ENCODE assay signal across 11 mouse cellular contexts in genomic region chr12:102323392-102323791, GRCm38 (mm10). TPM values are rescaled to one million over a fixed set of nuclear protein-coding genes. Genes with fewer than 3 reads are reported as not detected.
DNase-seq lines count a peak whose midpoint lies in the region; ATAC-seq and TF ChIP-seq lines count a peak whose summit lies in the region.
"Had no signal": no experiment of that assay in that cellular context is flagged by ENCODE, and none has a peak within 500 bp of the region (broad histone marks: within the 10 kb centered on the region; RNA-seq: fewer than 3 reads in every experiment).

No protein-coding gene starts in this region.

- H3K9me3 ChIP-seq in intestine, embryonic 14.5 days (ENCODE audit: control insufficient read depth, low read length) = no peaks in the 10 kb centered on the region
- H3K9me3 ChIP-seq in intestine, postnatal 0 days (ENCODE audit: control insufficient read depth) = no peaks in the 10 kb centered on the region
- H3K9me3 ChIP-seq in kidney, embryonic 15.5 days (replicated peaks) = no peaks in the 10 kb centered on the region
- H3K9me3 ChIP-seq: hindbrain, embryonic 15.5 days had no signal

- intact Hi-C loops in left cerebral cortex, postnatal 25 days (cut with DNase I) = no loop called here

- no peak for ATAC-seq in intestine, embryonic 14.5 days (replicated peaks; ENCODE audit: low FRiP score, low TSS enrichment, low read depth)
- no peak for ATAC-seq in intestine, postnatal 0 days
- no peak; the same call in 1 of the 2 replicates for ATAC-seq in kidney, embryonic 15.5 days (replicated peaks; ENCODE audit: low FRiP score)

- peaks cover 11% of the 10 kb centered on the region for H3K36me3 ChIP-seq in intestine, embryonic 14.5 days (ENCODE audit: control insufficient read depth, insufficient read depth, low read length)
- H3K36me3 ChIP-seq in intestine, postnatal 0 days (ENCODE audit: control insufficient read depth, insufficient read depth) = peaks cover 9% of the 10 kb centered on the region
- H3K36me3 ChIP-seq in kidney, embryonic 15.5 days = peaks cover 12% of the 10 kb centered on the region
- H3K36me3 ChIP-seq: hindbrain, embryonic 15.5 days had no signal

- no peak overlapping the region for H3K4me2 ChIP-seq in intestine, embryonic 14.5 days (ENCODE audit: low read length)
- no peak overlapping the region for H3K4me2 ChIP-seq in intestine, postnatal 0 days (replicated peaks; ENCODE audit: low read depth)
- H3K4me2 ChIP-seq in kidney, embryonic 15.5 days = no peak overlapping the region
- H3K4me2 ChIP-seq: hindbrain, embryonic 15.5 days had no signal

- no peak for DNase-seq in intestine, embryonic 14.5 days (ENCODE audit: low spot score)
- DNase-seq in heart, adult 9 months (ENCODE audit: low spot score in 2 of 2) = peak; percentile 45 to 53
- peak; percentile 72 to 88 for DNase-seq in lung, postnatal 4 days
- no peak for DNase-seq in thymus, postnatal 25 days
- DNase-seq in adrenal gland, adult (ENCODE audit: inconsistent age in 2 of 2, low spot score in 1 of 2) = no peak
- DNase-seq in left cerebral cortex, postnatal 25 days (ENCODE audit: low spot score in 2 of 2) = no peak
- DNase-seq: cerebellum, adult 2 months had no signal

- H3K4me1 ChIP-seq in intestine, embryonic 14.5 days (replicated peaks; ENCODE audit: control insufficient read depth, insufficient read depth, low read length) = peaks cover 24% of the 10 kb centered on the region
- peaks cover 12% of the 10 kb centered on the region; the same call in 1 of the 2 replicates for H3K4me1 ChIP-seq in intestine, postnatal 0 days (replicated peaks; ENCODE audit: control insufficient read depth, insufficient read depth, low read length)
- H3K4me1 ChIP-seq in kidney, embryonic 15.5 days = 0 out of 2 replicates have a peak, but pooled peaks cover 21% of the 10 kb centered on the region

- TF ChIP-seq CTCF in intestine, postnatal 0 days (IDR thresholded peaks at IDR 0.05; ENCODE audit: low read depth) = no peak

- peak overlapping the region; percentile 73 for H3K27ac ChIP-seq in intestine, embryonic 14.5 days (ENCODE audit: low read depth)
- H3K27ac ChIP-seq in intestine, postnatal 0 days (ENCODE audit: low read depth, low read length) = no peak overlapping the region
- H3K27ac ChIP-seq in kidney, embryonic 15.5 days = peak overlapping the region; percentile 49; the same call in 1 of the 2 replicates
- H3K27ac ChIP-seq: hindbrain, embryonic 15.5 days had no signal

- no peak overlapping the region for H3K9ac ChIP-seq in intestine, embryonic 14.5 days (ENCODE audit: low read length)
- no peak overlapping the region for H3K9ac ChIP-seq in intestine, postnatal 0 days (ENCODE audit: low read depth, low read length)
- no peak overlapping the region for H3K9ac ChIP-seq in kidney, embryonic 15.5 days
- H3K9ac ChIP-seq: hindbrain, embryonic 15.5 days had no signal

- H3K4me3 ChIP-seq in intestine, embryonic 14.5 days (ENCODE audit: low read depth, low read length) = no peak overlapping the region
- H3K4me3 ChIP-seq in intestine, postnatal 0 days (ENCODE audit: low read depth, low read length) = no peak overlapping the region
- H3K4me3 ChIP-seq in kidney, embryonic 15.5 days (replicated peaks) = no peak overlapping the region
- H3K4me3 ChIP-seq: hindbrain, embryonic 15.5 days had no signal

- no peaks in the 10 kb centered on the region for H3K27me3 ChIP-seq in intestine, embryonic 14.5 days (replicated peaks; ENCODE audit: control insufficient read depth, insufficient read depth, low read length)
- no peaks in the 10 kb centered on the region for H3K27me3 ChIP-seq in intestine, postnatal 0 days (replicated peaks; ENCODE audit: control insufficient read depth, insufficient read depth, low read length)
- no peaks in the 10 kb centered on the region for H3K27me3 ChIP-seq in kidney, embryonic 15.5 days
- H3K27me3 ChIP-seq: CH12.LX; hindbrain, embryonic 15.5 days had no signal

- WGBS in intestine, embryonic 14.5 days = 79% methylated on average over 2 of the region's 2 CpGs
- WGBS in intestine, postnatal 0 days = 76% methylated on average over 2 of the region's 2 CpGs
- 71% methylated on average over 2 of the region's 2 CpGs for WGBS in kidney, embryonic 15.5 days

RNA-seq across cellular contexts. Expression of gene Rin3, which starts 40.5 kb away (rescaled TPM):
- 13.4 and 14.6 TPM in 2 replicates for polyA plus RNA-seq in intestine, embryonic 14.5 days (2014; fragmentation: Nextera tagmentation; extraction: Ambion mirVana)
- polyA plus RNA-seq in intestine, postnatal 0 days (2015; fragmentation: Nextera tagmentation; extraction: Ambion mirVana) = 8.8 and 10.5 TPM in 2 replicates
- polyA plus RNA-seq in kidney, embryonic 15.5 days (2015; fragmentation: Nextera tagmentation; extraction: Ambion mirVana) = 10.0 and 10.5 TPM in 2 replicates
- 1 to 10 TPM; 2.7 to 3.1 TPM for total RNA-seq in left cerebral cortex, postnatal 25 days (2021)

Comparison
In these comparisons a context has a peak if more than half of its experiments do, and no peak if none do; other contexts are left out.
1. DNase-seq: peak in heart, adult 9 months (2 of 2) and lung, postnatal 4 days (2 of 2); none in intestine, embryonic 14.5 days (single experiment), thymus, postnatal 25 days (single experiment), adrenal gland, adult (0 of 2) and left cerebral cortex, postnatal 25 days (0 of 2).